Mouse (Mus musculus): Measurements from ENCODE around the gene Gtf2ird2. TPM values are rescaled to one million over a fixed set of nuclear protein-coding genes. Genes with fewer than 3 reads are reported as not detected.

Gene Gtf2ird2
- polyA plus RNA-seq, 1 experiment from 2014 or later: 7.4 TPM

DNA sequence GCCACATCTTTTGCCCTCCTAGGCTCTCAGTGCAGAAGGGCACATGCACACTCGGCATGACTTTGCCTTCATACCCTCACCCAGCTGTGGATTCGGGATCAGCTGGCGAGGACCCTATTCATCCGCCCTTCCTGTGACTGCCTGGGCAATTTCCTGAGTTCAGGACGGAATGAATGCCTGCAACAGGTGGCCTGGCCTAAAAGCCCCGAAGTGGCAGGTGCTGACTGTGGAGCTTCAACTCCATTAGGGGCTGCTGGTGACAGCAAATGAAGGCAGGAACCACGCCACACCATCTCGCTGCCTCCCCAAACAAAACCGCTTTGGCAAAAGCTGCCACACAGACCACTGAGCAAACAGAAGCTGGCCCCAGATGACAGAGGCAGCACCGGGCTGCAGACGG, 31.9 kb upstream of the Gtf2ird2 start:
- no peak overlapping the region for H3K9ac ChIP-seq (ENCODE audit: low read length)
- no peak for DNase-seq (ENCODE audit: low spot score, missing footprints)
- H3K4me2 ChIP-seq: no peak overlapping the region
- H3K4me1 ChIP-seq (ENCODE audit: control insufficient read depth, insufficient read depth, low read length): no peaks in the 10 kb centered on the region
- ATAC-seq (ENCODE audit: low FRiP score): no peak
- no peaks in the 10 kb centered on the region for H3K27me3 ChIP-seq (ENCODE audit: control insufficient read depth, insufficient read depth, low read length)
- H3K27ac ChIP-seq (ENCODE audit: low read depth, low read length): no peak overlapping the region
- peaks cover 26% of the 10 kb centered on the region for H3K36me3 ChIP-seq (ENCODE audit: control insufficient read depth, insufficient read depth, low read length)
- no peak overlapping the region for H3K4me3 ChIP-seq (ENCODE audit: low read depth, low read length)
- WGBS: 97% methylated on average over 11 of the region's 11 CpGs
- no peaks in the 10 kb centered on the region for H3K9me3 ChIP-seq (ENCODE audit: control insufficient read depth, low read length)

DNA sequence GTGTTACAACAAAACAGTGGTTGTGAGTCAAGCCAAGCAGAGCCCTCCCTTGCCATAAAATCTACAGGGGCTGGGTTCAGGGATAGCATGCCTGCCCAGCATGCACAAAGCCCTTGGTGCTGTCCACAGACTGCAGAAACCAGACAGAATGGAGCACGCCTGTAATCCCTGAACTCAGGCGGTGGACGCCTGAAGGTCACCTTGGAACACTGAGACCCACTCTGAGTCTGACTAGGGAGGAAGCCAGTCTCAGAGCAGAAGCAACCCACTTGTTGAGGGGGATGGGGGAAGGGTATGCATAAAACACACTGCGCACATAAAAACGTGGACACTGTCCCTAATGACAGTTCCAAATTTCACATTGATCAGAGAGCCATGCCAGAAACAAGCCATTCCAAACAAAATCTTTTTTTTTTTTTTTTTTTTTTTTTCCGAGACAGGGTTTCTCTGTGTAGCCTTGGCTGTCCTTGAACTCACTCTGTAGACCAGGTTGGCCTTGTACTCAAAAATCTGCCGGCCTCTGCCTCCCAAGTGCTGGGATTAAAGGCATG, 27.8 kb upstream of the Gtf2ird2 start:
- H3K36me3 ChIP-seq (ENCODE audit: control insufficient read depth, insufficient read depth, low read length): peaks cover 24% of the 10 kb centered on the region
- H3K9ac ChIP-seq (ENCODE audit: low read length): no peak overlapping the region
- no peak overlapping the region for H3K27ac ChIP-seq (ENCODE audit: low read depth, low read length)
- ATAC-seq (ENCODE audit: low FRiP score) (no peak), DNase-seq (ENCODE audit: low spot score, missing footprints) (no peak)
- 92% methylated on average over 7 of the region's 7 CpGs for WGBS
- H3K4me2 ChIP-seq: no peak overlapping the region
- no peaks in the 10 kb centered on the region for H3K4me1 ChIP-seq (ENCODE audit: control insufficient read depth, insufficient read depth, low read length)
- H3K27me3 ChIP-seq (ENCODE audit: control insufficient read depth, insufficient read depth, low read length): no peaks in the 10 kb centered on the region
- H3K9me3 ChIP-seq (ENCODE audit: control insufficient read depth, low read length): no peaks in the 10 kb centered on the region
- H3K4me3 ChIP-seq (ENCODE audit: low read depth, low read length): no peak overlapping the region

DNA sequence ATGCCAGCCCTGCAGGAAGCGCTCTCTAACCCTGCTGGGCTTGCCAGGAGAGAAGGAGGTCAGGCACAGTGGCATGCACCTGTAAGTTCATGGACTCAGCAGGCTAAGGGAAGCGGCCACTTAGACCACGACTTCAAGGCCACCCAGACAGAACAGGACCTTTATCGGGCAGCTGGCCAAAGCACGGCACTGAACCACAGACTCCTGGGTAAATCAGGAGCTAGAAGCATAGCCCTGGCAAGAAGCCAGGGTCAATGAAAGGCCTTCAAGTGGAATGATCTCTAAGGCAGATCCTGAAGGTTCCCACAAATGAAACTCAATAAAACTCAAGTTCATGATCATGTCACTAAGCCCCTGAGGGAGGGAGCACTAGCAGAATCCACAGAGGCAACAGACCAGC, 19.1 kb upstream of the Gtf2ird2 start:
- H3K27me3 ChIP-seq (ENCODE audit: control insufficient read depth, insufficient read depth, low read length): no peaks in the 10 kb centered on the region
- 90% methylated on average over 5 of the region's 5 CpGs for WGBS
- no peak overlapping the region for H3K9ac ChIP-seq (ENCODE audit: low read length)

DNA sequence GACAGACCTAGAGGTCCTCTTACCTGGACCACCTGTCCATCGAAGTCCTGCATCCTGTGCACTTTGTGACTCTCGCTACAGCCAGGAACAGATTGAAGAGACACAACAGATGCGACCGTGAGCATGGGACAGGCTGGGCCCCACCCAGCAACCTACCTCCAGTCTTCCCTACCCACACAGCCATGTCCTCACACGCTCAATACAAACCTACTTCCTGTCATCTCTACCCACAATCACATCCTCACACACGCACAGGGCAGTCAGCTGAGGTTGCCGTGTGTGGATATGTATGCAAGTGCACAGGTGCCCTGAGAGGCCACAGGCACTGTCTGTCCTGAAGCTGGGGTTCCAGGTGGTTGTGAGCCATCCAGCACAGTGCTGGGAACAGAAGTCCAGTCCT, 17.2 kb upstream of the Gtf2ird2 start:
- Histone ChIP-seq H3K27me3 (ENCODE audit: control insufficient read depth, insufficient read depth, low read length) (no peaks in the 10 kb centered on the region), H3K9ac (ENCODE audit: low read length) (no peak overlapping the region), H3K4me1 (ENCODE audit: control insufficient read depth, insufficient read depth, low read length) (no peaks in the 10 kb centered on the region), H3K36me3 (ENCODE audit: control insufficient read depth, insufficient read depth, low read length) (peaks cover 1% of the 10 kb centered on the region; the same call in 1 of the 2 replicates), H3K4me3 (ENCODE audit: low read depth, low read length) (no peak overlapping the region), H3K4me2 (no peak overlapping the region), H3K27ac (ENCODE audit: low read depth, low read length) (no peak overlapping the region), H3K9me3 (ENCODE audit: control insufficient read depth, low read length) (no peaks in the 10 kb centered on the region)
- DNase-seq (ENCODE audit: low spot score, missing footprints): no peak
- ATAC-seq (ENCODE audit: low FRiP score): no peak
- WGBS: 93% methylated on average over 7 of the region's 7 CpGs

More for the DNA sequence above, 19.1 kb upstream of the Gtf2ird2 start:
- no peak overlapping the region for H3K4me3 ChIP-seq (ENCODE audit: low read depth, low read length)
- peak; percentile 44 for DNase-seq (ENCODE audit: low spot score, missing footprints)
- ATAC-seq (ENCODE audit: low FRiP score): no peak
- no peaks in the 10 kb centered on the region for H3K4me1 ChIP-seq (ENCODE audit: control insufficient read depth, insufficient read depth, low read length)
- no peak overlapping the region for H3K27ac ChIP-seq (ENCODE audit: low read depth, low read length)
- peaks cover 6% of the 10 kb centered on the region; the same call in 1 of the 2 replicates for H3K36me3 ChIP-seq (ENCODE audit: control insufficient read depth, insufficient read depth, low read length)
- H3K4me2 ChIP-seq: no peak overlapping the region
- H3K9me3 ChIP-seq (ENCODE audit: control insufficient read depth, low read length): no peaks in the 10 kb centered on the region

DNA sequence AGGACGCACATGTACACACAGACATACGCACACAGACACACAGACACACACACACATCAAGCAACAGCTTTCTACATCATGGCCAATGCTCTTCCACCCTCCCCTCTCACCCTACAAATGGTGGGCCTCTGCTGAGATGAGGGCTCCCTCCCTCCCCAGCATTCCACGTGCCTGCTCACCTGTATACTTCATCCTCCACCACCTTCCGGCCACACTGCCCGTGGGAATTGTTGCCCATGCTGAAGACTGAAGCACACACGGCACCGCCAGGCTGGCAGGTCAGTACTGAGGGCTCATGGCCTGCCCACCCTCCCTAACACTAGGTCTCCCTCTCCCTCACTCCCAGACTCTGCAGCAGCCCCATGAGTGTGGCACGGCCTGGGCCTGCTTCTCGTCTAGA, 15.8 kb upstream of the Gtf2ird2 start:
- Histone ChIP-seq H3K4me1 (ENCODE audit: control insufficient read depth, insufficient read depth, low read length) (no peaks in the 10 kb centered on the region), H3K9me3 (ENCODE audit: control insufficient read depth, low read length) (no peaks in the 10 kb centered on the region), H3K4me3 (ENCODE audit: low read depth, low read length) (no peak overlapping the region), H3K4me2 (no peak overlapping the region), H3K36me3 (ENCODE audit: control insufficient read depth, insufficient read depth, low read length) (no peaks in the 10 kb centered on the region; the same call in 1 of the 2 replicates), H3K27me3 (ENCODE audit: control insufficient read depth, insufficient read depth, low read length) (no peaks in the 10 kb centered on the region), H3K27ac (ENCODE audit: low read depth, low read length) (no peak overlapping the region), H3K9ac (ENCODE audit: low read length) (no peak overlapping the region)
- WGBS: 91% methylated on average over 9 of the region's 9 CpGs
- DNase-seq (ENCODE audit: low spot score, missing footprints) (no peak), ATAC-seq (ENCODE audit: low FRiP score) (no peak)

DNA sequence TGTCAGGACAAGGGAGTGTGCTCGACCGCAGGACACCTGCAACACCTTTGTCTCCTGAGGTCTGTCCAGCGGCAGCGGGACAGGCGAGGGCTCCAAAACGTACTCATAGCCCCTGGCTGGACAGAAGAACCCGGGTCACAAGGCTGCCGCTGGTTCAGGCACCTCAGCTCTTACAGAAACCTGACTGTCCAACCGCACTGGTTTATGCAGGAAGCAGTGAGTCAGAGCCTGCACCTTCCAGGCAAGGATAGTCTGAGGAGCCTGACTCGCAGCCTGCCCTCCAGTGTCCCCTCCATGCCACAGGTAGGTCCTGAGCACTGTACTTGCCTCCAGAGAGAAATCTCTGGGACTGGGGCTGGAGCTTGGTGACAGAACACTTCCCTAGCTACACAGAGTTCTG, 14.6 kb upstream of the Gtf2ird2 start:
- no peak for DNase-seq (ENCODE audit: low spot score, missing footprints)
- no peak overlapping the region for H3K4me2 ChIP-seq
- no peaks in the 10 kb centered on the region for H3K27me3 ChIP-seq (ENCODE audit: control insufficient read depth, insufficient read depth, low read length)
- no peaks in the 10 kb centered on the region for H3K9me3 ChIP-seq (ENCODE audit: control insufficient read depth, low read length)
- no peak overlapping the region for H3K9ac ChIP-seq (ENCODE audit: low read length)
- H3K4me1 ChIP-seq (ENCODE audit: control insufficient read depth, insufficient read depth, low read length): no peaks in the 10 kb centered on the region
- no peak overlapping the region for H3K27ac ChIP-seq (ENCODE audit: low read depth, low read length)
- no peak for ATAC-seq (ENCODE audit: low FRiP score)
- no peak overlapping the region for H3K4me3 ChIP-seq (ENCODE audit: low read depth, low read length)
- no peaks in the 10 kb centered on the region for H3K36me3 ChIP-seq (ENCODE audit: control insufficient read depth, insufficient read depth, low read length)
- 90% methylated on average over 10 of the region's 10 CpGs for WGBS

DNA sequence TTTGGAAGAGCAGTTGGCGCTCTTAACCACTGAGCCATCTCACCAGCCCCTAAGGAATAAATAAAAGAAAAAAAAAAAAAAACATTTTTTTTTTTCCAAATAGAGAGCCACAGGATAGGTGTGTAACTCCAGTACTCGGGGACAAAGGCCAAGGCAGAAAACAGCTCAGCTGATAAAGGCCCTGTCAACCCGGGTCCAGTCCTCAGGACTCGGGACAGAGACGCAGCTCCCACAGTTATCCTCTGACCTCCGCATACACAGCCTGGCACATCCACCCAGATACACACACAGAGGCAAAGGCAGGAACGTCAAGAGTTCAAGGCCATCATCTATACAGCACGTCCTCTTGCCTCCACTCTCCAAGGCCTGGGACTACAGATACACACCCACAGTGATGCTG, 13.7 kb upstream of the Gtf2ird2 start:
- Histone ChIP-seq H3K9me3 (ENCODE audit: control insufficient read depth, low read length) (no peaks in the 10 kb centered on the region), H3K27ac (ENCODE audit: low read depth, low read length) (no peak overlapping the region), H3K4me1 (ENCODE audit: control insufficient read depth, insufficient read depth, low read length) (no peaks in the 10 kb centered on the region), H3K36me3 (ENCODE audit: control insufficient read depth, insufficient read depth, low read length) (no peaks in the 10 kb centered on the region), H3K9ac (ENCODE audit: low read length) (no peak overlapping the region), H3K4me2 (no peak overlapping the region), H3K4me3 (ENCODE audit: low read depth, low read length) (no peak overlapping the region), H3K27me3 (ENCODE audit: control insufficient read depth, insufficient read depth, low read length) (no peaks in the 10 kb centered on the region)
- no peak for DNase-seq (ENCODE audit: low spot score, missing footprints)
- ATAC-seq (ENCODE audit: low FRiP score): no peak
- WGBS: 95% methylated on average over 8 of the region's 8 CpGs

DNA sequence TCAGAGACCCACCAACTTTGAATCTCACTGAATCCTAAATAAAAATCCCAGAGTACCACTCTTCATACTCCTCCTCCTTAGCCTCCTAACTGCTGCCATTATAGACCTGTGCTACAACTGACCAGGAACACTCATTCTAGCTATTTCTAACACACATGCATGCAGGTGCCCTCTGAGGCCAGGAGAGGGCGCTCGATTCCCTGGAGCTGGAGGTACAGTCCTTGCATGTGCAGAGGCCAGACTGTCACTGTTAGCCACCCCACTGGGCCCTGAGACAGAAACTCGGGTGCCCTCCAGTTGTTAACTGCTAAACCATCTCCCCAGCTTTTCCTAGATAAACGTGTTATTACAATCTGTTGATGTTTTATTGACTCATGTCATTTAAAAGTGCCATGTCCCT, 10.6 kb upstream of the Gtf2ird2 start:
- 43% methylated on average over 4 of the region's 4 CpGs for WGBS
- peaks cover 3% of the 10 kb centered on the region; the same call in 1 of the 2 replicates for H3K4me1 ChIP-seq (ENCODE audit: control insufficient read depth, insufficient read depth, low read length)
- ATAC-seq (ENCODE audit: low FRiP score) (no peak), DNase-seq (ENCODE audit: low spot score, missing footprints) (no peak)
- H3K9ac ChIP-seq (ENCODE audit: low read length): no peak overlapping the region
- H3K27me3 ChIP-seq (ENCODE audit: control insufficient read depth, insufficient read depth, low read length): no peaks in the 10 kb centered on the region
- H3K4me2 ChIP-seq: no peak overlapping the region
- no peak overlapping the region for H3K27ac ChIP-seq (ENCODE audit: low read depth, low read length)
- H3K36me3 ChIP-seq (ENCODE audit: control insufficient read depth, insufficient read depth, low read length): no peaks in the 10 kb centered on the region
- no peak overlapping the region for H3K4me3 ChIP-seq (ENCODE audit: low read depth, low read length)
- H3K9me3 ChIP-seq (ENCODE audit: control insufficient read depth, low read length): no peaks in the 10 kb centered on the region

DNA sequence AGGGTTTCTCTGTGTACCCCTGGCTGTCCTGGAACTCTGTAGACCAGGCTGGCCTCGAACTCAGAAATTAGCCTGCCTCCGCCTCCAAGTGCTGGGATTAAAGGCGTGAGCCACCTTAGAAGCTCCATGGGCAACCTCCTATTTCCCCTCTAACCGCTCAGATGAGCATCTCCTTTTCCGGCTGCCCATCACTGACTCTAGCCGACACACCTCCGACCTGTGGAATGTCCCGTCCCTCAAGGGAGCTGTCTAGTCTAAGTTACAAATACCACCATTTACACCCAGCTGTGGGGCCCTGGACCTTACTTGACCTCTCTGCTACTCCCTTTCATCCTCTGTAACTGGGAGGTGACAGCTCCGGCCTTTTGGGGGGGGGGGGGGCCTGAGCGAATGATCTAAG, 8.1 kb upstream of the Gtf2ird2 start:
- DNase-seq (ENCODE audit: low spot score, missing footprints): no peak
- ATAC-seq (ENCODE audit: low FRiP score): 0 out of 2 replicates have a peak, but pooled peaks have one; percentile 10
- peaks cover 3% of the 10 kb centered on the region; the same call in 1 of the 2 replicates for H3K4me1 ChIP-seq (ENCODE audit: control insufficient read depth, insufficient read depth, low read length)
- WGBS: 9% methylated on average over 10 of the region's 10 CpGs
- peak overlapping the region; percentile 81 for H3K9ac ChIP-seq (ENCODE audit: low read length)
- no peaks in the 10 kb centered on the region for H3K36me3 ChIP-seq (ENCODE audit: control insufficient read depth, insufficient read depth, low read length)
- H3K4me2 ChIP-seq: peak overlapping the region; percentile 85
- no peaks in the 10 kb centered on the region for H3K9me3 ChIP-seq (ENCODE audit: control insufficient read depth, low read length)
- H3K4me3 ChIP-seq (ENCODE audit: low read depth, low read length): peak overlapping the region; percentile 93
- H3K27ac ChIP-seq (ENCODE audit: low read depth, low read length): 0 out of 2 replicates have a peak overlapping the region, but pooled peaks have one; percentile 42
- H3K27me3 ChIP-seq (ENCODE audit: control insufficient read depth, insufficient read depth, low read length): no peaks in the 10 kb centered on the region

All from midbrain, embryonic 11.5 days (tissue).